Mouse (Mus musculus): ENCODE measurements around the gene Slc51a.

DNA sequence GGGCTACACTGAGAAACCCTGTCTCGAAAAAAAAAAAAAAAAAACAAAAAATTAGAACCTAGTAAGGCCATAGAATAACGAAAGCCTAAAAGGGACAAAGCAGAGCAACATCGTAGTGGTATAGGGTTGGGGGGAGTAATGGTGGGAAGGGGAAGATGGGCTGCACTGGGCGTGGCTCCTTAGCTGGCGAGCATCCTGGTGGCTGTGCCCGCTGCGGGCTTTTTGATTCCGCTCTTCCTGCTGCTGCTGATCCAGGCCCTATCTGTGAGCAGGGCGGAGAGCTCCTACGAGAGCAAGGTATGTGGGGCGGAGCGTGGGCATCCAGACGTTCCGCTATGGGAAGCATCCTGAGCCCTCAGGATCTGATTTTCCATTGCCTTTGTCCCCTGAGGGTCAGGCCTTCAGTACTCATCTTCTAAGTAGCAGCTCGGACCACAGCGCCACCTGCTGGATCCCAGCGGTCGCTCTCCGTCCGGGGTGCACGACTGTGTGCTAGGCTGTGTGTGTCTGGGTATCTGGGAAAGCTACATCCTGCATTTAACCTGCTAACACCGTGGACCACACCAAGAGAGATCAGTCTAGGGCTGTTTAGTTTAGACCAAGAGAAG is 11.9 kb upstream of the Slc51a start:
- peak; percentile 98 for TF ChIP-seq CTCF (IDR thresholded peaks at IDR 0.05; ENCODE audit: low read depth)
- no peak for TF ChIP-seq EP300 (optimal IDR thresholded peaks at IDR 0.05)
